Mouse (Mus musculus) macrophage (primary cell): ENCODE results near the gene Cpt1b. TPM values are rescaled to one million over a fixed set of nuclear protein-coding genes. Genes with fewer than 3 reads are reported as not detected.
A peak's percentile ranks its signal among the peaks of the same experiment; 100 is the strongest.

Experiments
- H3K27ac ChIP-seq: fragments of 350-480 bp; formaldehyde crosslinking; 2 replicates; pipeline ENCODE4 v1.9.0; 2021
- H3K36me3 ChIP-seq: fragments of 350-480 bp; formaldehyde crosslinking; 2 replicates; pipeline ENCODE4 v1.9.0; 2021; ENCODE audit errors: inconsistent target
- H3K4me3 ChIP-seq: fragments of 350-480 bp; formaldehyde crosslinking; 2 replicates; pipeline ENCODE4 v1.9.0; 2021; ENCODE audit errors: inconsistent target
- H3K79me2 ChIP-seq: fragments of 350-480 bp; formaldehyde crosslinking; 2 replicates; pipeline ENCODE4 v1.9.0; 2021; ENCODE audit errors: inconsistent target
- WGBS: methylation state at CpG from one replicate; pipeline ENCODE4 v1.1.7; 2026; ENCODE audit warnings: inconsistent platforms; ENCODE audit not compliant: missing documents; 5-methylcytosine and 5-hydroxymethylcytosine counted together
- polyA plus RNA-seq: library from polyadenylated mRNA; stranded (reverse); fragments of 250-400 nt; gene quantifications from 3 replicates; pipeline ENCODE4 v1.2.4, GENCODE M21; 2018; ENCODE audit warnings: inconsistent platforms

The Cpt1b gene
- polyA plus RNA-seq, 1 experiment from 2014 or later, result 0.24 TPM

- Histone ChIP-seq H3K4me3 (no peak overlapping the region), H3K36me3 (no peaks in the 10 kb centered on the region), H3K27ac (no peak overlapping the region), H3K79me2 (no peaks in the 10 kb centered on the region)
- WGBS, result 14% methylated on average over 9 of the region's 10 CpGs
Measured at GRCm38 (mm10) chr15:89379429-89379828, 46.2 kb downstream of the Cpt1b start.

- 3% methylated on average over 33 of the region's 33 CpGs for WGBS
- no peaks in the 10 kb centered on the region for H3K79me2 ChIP-seq
- H3K4me3 ChIP-seq, result no peak within 1 kb of the TSS
- no peak within 1 kb of the TSS for H3K27ac ChIP-seq
- no peaks in the 10 kb centered on the region for H3K36me3 ChIP-seq
Measured at GRCm38 (mm10) chr15:89378831-89379401, 46.7 kb downstream of the Cpt1b start, which contains the start of gene Odf3b. Odf3b (minus strand) TSS chr15:89379282.

- Histone ChIP-seq H3K79me2 (no peaks in the 10 kb centered on the region; the same call in 1 of the 2 replicates), H3K4me3 (no peak overlapping the region), H3K27ac (no peak overlapping the region), H3K36me3 (no peaks in the 10 kb centered on the region)
- WGBS, result 11% methylated on average over 45 of the region's 46 CpGs
Measured at GRCm38 (mm10) chr15:89377938-89378828, 47.5 kb downstream of the Cpt1b start.

- Histone ChIP-seq H3K4me3 (no peak overlapping the region), H3K36me3 (no peaks in the 10 kb centered on the region), H3K79me2 (peaks cover 5% of the 10 kb centered on the region; the same call in 1 of the 2 replicates), H3K27ac (no peak overlapping the region)
- WGBS, result 37% methylated on average over 18 of the region's 18 CpGs
Measured at GRCm38 (mm10) chr15:89377362-89377761, 48.3 kb downstream of the Cpt1b start.

GRCm38 (mm10) chr15:89376957-89377356, 48.7 kb downstream of the Cpt1b start, which contains the start of gene Tymp:
Tymp (minus strand) TSS chr15:89377039.
- Histone ChIP-seq H3K4me3 (no peak within 1 kb of the TSS), H3K79me2 (peaks cover 7% of the 10 kb centered on the region; the same call in 1 of the 2 replicates), H3K27ac (no peak within 1 kb of the TSS), H3K36me3 (no peaks in the 10 kb centered on the region; the same call in 1 of the 2 replicates)
- 80% methylated on average over 16 of the region's 16 CpGs for WGBS

GRCm38 (mm10) chr15:89376040-89376439, 49.6 kb downstream of the Cpt1b start:
- H3K4me3 ChIP-seq, result no peak overlapping the region
- H3K36me3 ChIP-seq, result peaks cover 7% of the 10 kb centered on the region
- 89% methylated on average over 7 of the region's 7 CpGs for WGBS
- H3K79me2 ChIP-seq, result peaks cover 7% of the 10 kb centered on the region; the same call in 1 of the 2 replicates
- no peak overlapping the region for H3K27ac ChIP-seq

- Histone ChIP-seq H3K4me3 (no peak overlapping the region), H3K27ac (no peak overlapping the region), H3K79me2 (peaks cover 7% of the 10 kb centered on the region; the same call in 1 of the 2 replicates), H3K36me3 (peaks cover 15% of the 10 kb centered on the region)
- WGBS, result 97% methylated on average over 17 of the region's 17 CpGs
Measured at GRCm38 (mm10) chr15:89374801-89375534, 50.7 kb downstream of the Cpt1b start.

- 74% methylated on average over 9 of the region's 9 CpGs for WGBS
- Histone ChIP-seq H3K36me3 (peaks cover 21% of the 10 kb centered on the region), H3K27ac (0 out of 2 replicates have a peak overlapping the region, but pooled peaks have one; percentile 58), H3K79me2 (peaks cover 7% of the 10 kb centered on the region; the same call in 1 of the 2 replicates), H3K4me3 (peak overlapping the region; percentile 45; the same call in 1 of the 2 replicates)
Measured at GRCm38 (mm10) chr15:89374340-89374739, 51.3 kb downstream of the Cpt1b start.

GRCm38 (mm10) chr15:89373762-89374248, 51.9 kb downstream of the Cpt1b start, which contains the start of gene Sco2:
Sco2 (minus strand) TSS chr15:89373846.
- Histone ChIP-seq H3K27ac (peak within 1 kb of the TSS; percentile 58), H3K4me3 (peak within 1 kb of the TSS; percentile 45), H3K79me2 (peaks cover 7% of the 10 kb centered on the region; the same call in 1 of the 2 replicates), H3K36me3 (peaks cover 26% of the 10 kb centered on the region)
- WGBS, result under 1% methylated on average over 42 of the region's 42 CpGs

- Histone ChIP-seq H3K4me3 (peak overlapping the region; percentile 45), H3K36me3 (peaks cover 29% of the 10 kb centered on the region), H3K27ac (peak overlapping the region; percentile 58), H3K79me2 (peaks cover 7% of the 10 kb centered on the region; the same call in 1 of the 2 replicates)
- 2% methylated on average over 35 of the region's 35 CpGs for WGBS
Measured at GRCm38 (mm10) chr15:89373027-89373761, 52.5 kb downstream of the Cpt1b start.

GRCm38 (mm10) chr15:89372536-89372935, 53.1 kb downstream of the Cpt1b start:
- H3K36me3 ChIP-seq, result peaks cover 36% of the 10 kb centered on the region
- WGBS, result 95% methylated on average over 5 of the region's 7 CpGs

GRCm38 (mm10) chr15:89372068-89372467, 53.6 kb downstream of the Cpt1b start:
- no peak overlapping the region for H3K27ac ChIP-seq
- H3K79me2 ChIP-seq, result peaks cover 7% of the 10 kb centered on the region; the same call in 1 of the 2 replicates
- H3K4me3 ChIP-seq, result no peak overlapping the region
- peaks cover 40% of the 10 kb centered on the region for H3K36me3 ChIP-seq
- WGBS, result 84% methylated on average over 13 of the region's 13 CpGs

More at GRCm38 (mm10) chr15:89372536-89372935, 53.1 kb downstream of the Cpt1b start:
- Histone ChIP-seq H3K4me3 (peak overlapping the region; percentile 45; the same call in 1 of the 2 replicates), H3K79me2 (peaks cover 7% of the 10 kb centered on the region; the same call in 1 of the 2 replicates), H3K27ac (no peak overlapping the region)
